Mouse (Mus musculus): ENCODE results near the gene Sdccag8. TPM values are rescaled to one million over a fixed set of nuclear protein-coding genes. Genes with fewer than 3 reads are reported as not detected.

The Sdccag8 gene
- total RNA-seq, 2 experiments from 2014 or later = 24.1 to 59.3 TPM

GRCm38 (mm10) chr1:177035460-177035859 lies 221.0 kb downstream of the Sdccag8 start:
- no peak for ATAC-seq (ENCODE audit: poor library complexity, severe bottlenecking)

GRCm38 (mm10) chr1:177038383-177038782 lies 223.9 kb downstream of the Sdccag8 start:
- no peak; the same call in 1 of the 2 replicates for ATAC-seq (ENCODE audit: poor library complexity, severe bottlenecking)

GRCm38 (mm10) chr1:177039093-177039674 lies 224.7 kb downstream of the Sdccag8 start:
- no peak for ATAC-seq (ENCODE audit: poor library complexity, severe bottlenecking)

- no peak for ATAC-seq (ENCODE audit: poor library complexity, severe bottlenecking)
Observed at GRCm38 (mm10) chr1:177040058-177040457, 225.6 kb downstream of the Sdccag8 start.

- no peak for ATAC-seq (ENCODE audit: poor library complexity, severe bottlenecking)
Observed at GRCm38 (mm10) chr1:177045885-177046284, 231.4 kb downstream of the Sdccag8 start.

GRCm38 (mm10) chr1:177046963-177047362 lies 232.5 kb downstream of the Sdccag8 start:
- peak; percentile 85 for ATAC-seq (ENCODE audit: poor library complexity, severe bottlenecking)

GRCm38 (mm10) chr1:177048773-177049172 lies 234.3 kb downstream of the Sdccag8 start:
- no peak for ATAC-seq (ENCODE audit: poor library complexity, severe bottlenecking)

- no peak for ATAC-seq (ENCODE audit: poor library complexity, severe bottlenecking)
Observed at GRCm38 (mm10) chr1:177051366-177051963, 237.0 kb downstream of the Sdccag8 start.

GRCm38 (mm10) chr1:177054891-177055290 lies 240.4 kb downstream of the Sdccag8 start:
- no peak for ATAC-seq (ENCODE audit: poor library complexity, severe bottlenecking)

- ATAC-seq (ENCODE audit: poor library complexity, severe bottlenecking) = no peak
Observed at GRCm38 (mm10) chr1:177061761-177062160, 247.3 kb downstream of the Sdccag8 start.

GRCm38 (mm10) chr1:177065732-177066131 lies 251.3 kb downstream of the Sdccag8 start:
- ATAC-seq (ENCODE audit: poor library complexity, severe bottlenecking) = peak; percentile 67

GRCm38 (mm10) chr1:177067123-177067646 lies 252.7 kb downstream of the Sdccag8 start:
- ATAC-seq (ENCODE audit: poor library complexity, severe bottlenecking) = no peak

- ATAC-seq (ENCODE audit: poor library complexity, severe bottlenecking) = no peak
Observed at GRCm38 (mm10) chr1:177069161-177069560, 254.7 kb downstream of the Sdccag8 start.

Other genes with a start within 250 kb of the Sdccag8 start
- 68.3 and 74.4 TPM in 2 replicates for gene Cep170, start 593 bp upstream of the Sdccag8 start, total RNA-seq (2015)
- 65.6 and 77.4 TPM in 2 replicates for gene Cep170, start 593 bp upstream of the Sdccag8 start, total RNA-seq (2017)